Mouse (Mus musculus) left cerebral cortex, adult 18-20 months (tissue): ENCODE results near the gene Tmem59l. TPM values are rescaled to one million over a fixed set of nuclear protein-coding genes. Genes with fewer than 3 reads are reported as not detected.

ENCODE experiments used
- total RNA-seq, 2 experiments: library from RNA; stranded (reverse); gene quantifications; 2 replicates each; pipeline ENCODE4 v1.2.3; 2021

Tmem59l gene
- total RNA-seq, 2 experiments from 2014 or later = 295 to 296 TPM

Other genes starting within 250 kb of the Tmem59l start
- 1 to 10 TPM; 7.9 to 9.8 TPM for gene Homer3, start 204.5 kb downstream of the Tmem59l start, total RNA-seq
- gene Ddx49, start 184.9 kb downstream of the Tmem59l start, total RNA-seq = 10 to 100 TPM; 42.0 to 49.1 TPM
- 100 to 1,000 TPM; 141 to 145 TPM for gene Cope, start 184.8 kb downstream of the Tmem59l start, total RNA-seq
- gene Cers1, start 171.6 kb downstream of the Tmem59l start, total RNA-seq = 10 to 100 TPM; 86.4 to 94.3 TPM
- gene Gdf1, start 157.5 kb downstream of the Tmem59l start, total RNA-seq = 10 to 100 TPM; 16.4 to 19.1 TPM
- 10 to 100 TPM; 64.1 to 73.7 TPM for gene Upf1, start 134.1 kb downstream of the Tmem59l start, total RNA-seq
- under 1 TPM; 0.30 to 0.33 TPM for gene Comp, start 113.8 kb downstream of the Tmem59l start, total RNA-seq
- gene Crtc1, start 47.8 kb downstream of the Tmem59l start, total RNA-seq = 100 to 1,000 TPM; 152 to 154 TPM
- gene Klhl26, start 10.4 kb downstream of the Tmem59l start, total RNA-seq = 10 to 100 TPM; 43.7 to 44.4 TPM
- gene Crlf1, start 5.8 kb upstream of the Tmem59l start, total RNA-seq = 1 to 10 TPM; 1.5 to 2.8 TPM
- 100 to 1,000 TPM; 118 to 122 TPM for gene Rex1bd, start 19.4 kb upstream of the Tmem59l start, total RNA-seq
- 100 to 1,000 TPM; 924 to 953 TPM for gene Uba52, start 23.4 kb upstream of the Tmem59l start, total RNA-seq
- gene Fkbp8, start 40.4 kb upstream of the Tmem59l start, total RNA-seq = 100 to 1,000 TPM; 407 to 421 TPM
- 10 to 100 TPM; 44.8 to 46.4 TPM for gene Kxd1, start 40.6 kb upstream of the Tmem59l start, total RNA-seq
- 10 to 100 TPM; 19.0 to 21.6 TPM for gene Ell, start 52.1 kb upstream of the Tmem59l start, total RNA-seq
- gene Isyna1, start 107.0 kb upstream of the Tmem59l start, total RNA-seq = 10 to 100 TPM; 50.4 to 60.8 TPM
- gene Ssbp4, start 121.5 kb upstream of the Tmem59l start, total RNA-seq = 100 to 1,000 TPM; 250 to 264 TPM
- gene Lrrc25, start 128.8 kb upstream of the Tmem59l start, total RNA-seq = 1 to 10 TPM in 1 of 2 experiments, under 1 TPM in 1; 0.70 to 1.0 TPM
- not detected for gene Gdf15, start 145.1 kb upstream of the Tmem59l start, total RNA-seq
- gene Pgpep1, start 173.0 kb upstream of the Tmem59l start, total RNA-seq = 10 to 100 TPM; 11.6 to 17.9 TPM
- gene Lsm4, start 185.9 kb upstream of the Tmem59l start, total RNA-seq = 10 to 100 TPM; 65.0 to 70.9 TPM
- gene Jund, start 211.6 kb upstream of the Tmem59l start, total RNA-seq = 100 to 1,000 TPM; 221 to 289 TPM
- under 1 TPM; 0.09 to 0.16 TPM for gene Iqcn, start 216.1 kb upstream of the Tmem59l start, total RNA-seq
- not detected for gene Gm3336, start 231.2 kb upstream of the Tmem59l start, total RNA-seq
- 1 to 10 TPM; 1.6 to 3.4 TPM for gene Pde4c, start 236.4 kb upstream of the Tmem59l start, total RNA-seq